Mouse (Mus musculus): ENCODE results near the gene Olfr322. TPM values are rescaled to one million over a fixed set of nuclear protein-coding genes. Genes with fewer than 3 reads are reported as not detected.
"Not testable (repeated sequence)": the region's sequence is repeated elsewhere in the genome, so short reads cannot be mapped to it uniquely, and the experiment has no call there.

Gene Olfr322
- polyA plus RNA-seq, 2 experiments, result not detected

DNA sequence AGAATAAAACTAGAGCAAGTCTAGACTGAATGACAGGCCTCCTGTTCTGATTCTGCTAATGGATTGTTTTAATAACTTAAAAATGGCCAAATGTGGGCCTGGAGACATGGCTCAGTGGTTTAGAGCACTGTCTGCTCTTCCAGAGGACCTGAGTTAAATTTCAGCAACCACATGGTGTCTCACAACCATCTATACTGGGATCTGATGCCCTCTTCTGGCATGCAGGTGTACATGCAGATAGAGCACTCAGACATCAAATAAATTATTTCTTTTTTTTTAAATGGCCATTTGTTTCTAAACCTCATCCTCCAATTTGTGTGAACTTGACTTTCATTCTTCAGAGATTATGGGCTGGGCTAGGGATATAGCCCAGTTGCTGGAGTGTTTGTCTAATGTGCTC is 10.7 kb downstream of the Olfr322 start:
- DNase-seq (ENCODE audit: low spot score), result no peak

DNA sequence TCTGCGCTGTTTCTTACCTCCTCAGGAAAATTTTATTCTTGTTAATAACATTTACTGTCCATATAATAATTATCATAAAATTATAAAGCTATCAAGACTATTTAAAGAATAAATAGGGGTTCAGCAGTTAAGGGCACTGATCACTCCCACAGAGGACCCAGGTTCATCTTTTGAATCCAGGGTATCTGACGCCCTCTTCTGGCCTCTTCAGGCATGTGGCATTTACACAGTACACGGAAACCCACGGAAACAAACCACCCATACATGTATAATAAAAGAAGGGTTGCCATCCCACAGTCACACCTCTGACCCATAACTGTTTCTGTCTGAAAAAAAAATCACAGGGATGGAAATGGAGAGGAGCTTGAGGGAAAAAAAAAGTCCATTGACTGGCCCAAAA is 13.2 kb downstream of the Olfr322 start:
- TF ChIP-seq POLR2A (IDR thresholded peaks at IDR 0.05; ENCODE audit: borderline replicate concordance, extremely low read depth, insufficient read depth, insufficient read length), result no peak
- 46% methylated on average over 4 of the region's 4 CpGs for WGBS
- DNase-seq (ENCODE audit: low spot score), result no peak
- Histone ChIP-seq H3K36me3 (ENCODE audit: control insufficient read depth, insufficient read depth, low read length) (no peaks in the 10 kb centered on the region), H3K9ac (ENCODE audit: low read depth, low read length, severe bottlenecking) (no peak overlapping the region), H3K4me1 (ENCODE audit: control insufficient read depth, insufficient read depth, low read length) (no peaks in the 10 kb centered on the region), H3K4me3 (replicated peaks; ENCODE audit: low read length) (no peak overlapping the region), H3K9me3 (ENCODE audit: control insufficient read depth, low read length) (no peaks in the 10 kb centered on the region), H3K4me2 (replicated peaks; ENCODE audit: low read depth, low read length, severe bottlenecking) (no peak overlapping the region), H3K27me3 (ENCODE audit: control insufficient read depth, insufficient read depth, low read length) (no peaks in the 10 kb centered on the region), H3K27ac (replicated peaks; ENCODE audit: low read depth, low read length) (no peak overlapping the region)
- ATAC-seq (ENCODE audit: low FRiP score, low read depth), result no peak

More for the DNA sequence above, 10.7 kb downstream of the Olfr322 start:
- Histone ChIP-seq H3K36me3 (ENCODE audit: control insufficient read depth, insufficient read depth, low read length) (no peaks in the 10 kb centered on the region), H3K9ac (ENCODE audit: low read depth, low read length, severe bottlenecking) (no peak overlapping the region), H3K4me3 (replicated peaks; ENCODE audit: low read length) (no peak overlapping the region), H3K4me2 (replicated peaks; ENCODE audit: low read depth, low read length, severe bottlenecking) (no peak overlapping the region), H3K27me3 (ENCODE audit: control insufficient read depth, insufficient read depth, low read length) (no peaks in the 10 kb centered on the region), H3K4me1 (ENCODE audit: control insufficient read depth, insufficient read depth, low read length) (no peaks in the 10 kb centered on the region), H3K9me3 (ENCODE audit: control insufficient read depth, low read length) (no peaks in the 10 kb centered on the region), H3K27ac (replicated peaks; ENCODE audit: low read depth, low read length) (no peak overlapping the region)
- no peak for ATAC-seq (ENCODE audit: low FRiP score, low read depth)
- no peak for TF ChIP-seq POLR2A (IDR thresholded peaks at IDR 0.05; ENCODE audit: borderline replicate concordance, extremely low read depth, insufficient read depth, insufficient read length)

DNA sequence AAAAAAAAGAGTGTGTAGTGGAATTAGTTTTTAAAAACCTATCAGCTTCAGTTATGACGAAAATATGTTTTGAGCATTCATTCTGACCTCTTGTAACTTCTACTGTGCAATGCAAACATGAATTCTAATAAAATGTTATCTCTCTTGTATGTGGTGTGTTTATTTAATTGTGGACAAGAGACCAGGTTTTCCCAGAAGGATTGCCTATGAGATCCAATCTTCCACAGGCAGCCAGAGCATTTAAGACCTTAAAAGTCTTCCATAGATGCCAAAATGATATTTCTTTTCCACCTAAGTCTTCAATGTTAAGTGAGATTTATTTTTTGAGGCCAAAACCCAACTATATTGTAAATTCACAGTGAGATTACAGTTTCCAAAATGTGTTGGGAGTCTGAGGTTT is 22.2 kb downstream of the Olfr322 start, which contains the start of gene Olfr320:
TSS of gene Olfr320 (plus strand) at position 301 of the 400 bp plus-strand sequence.
- Histone ChIP-seq H3K36me3 (ENCODE audit: control insufficient read depth, insufficient read depth, low read length) (no peaks in the 10 kb centered on the region), H3K9me3 (ENCODE audit: control insufficient read depth, low read length) (no peaks in the 10 kb centered on the region), H3K4me3 (replicated peaks; ENCODE audit: low read length) (no peak within 1 kb of the TSS), H3K9ac (ENCODE audit: low read depth, low read length, severe bottlenecking) (no peak within 1 kb of the TSS), H3K27ac (replicated peaks; ENCODE audit: low read depth, low read length) (no peak within 1 kb of the TSS), H3K27me3 (ENCODE audit: control insufficient read depth, insufficient read depth, low read length) (no peaks in the 10 kb centered on the region), H3K4me2 (replicated peaks; ENCODE audit: low read depth, low read length, severe bottlenecking) (no peak within 1 kb of the TSS), H3K4me1 (ENCODE audit: control insufficient read depth, insufficient read depth, low read length) (no peaks in the 10 kb centered on the region)
- TF ChIP-seq POLR2A (IDR thresholded peaks at IDR 0.05; ENCODE audit: borderline replicate concordance, extremely low read depth, insufficient read depth, insufficient read length), result no peak
- WGBS, result 87% methylated on average over 1 of the region's 1 CpGs
- ATAC-seq (ENCODE audit: low FRiP score, low read depth) (no peak), DNase-seq (ENCODE audit: low spot score) (no peak)

DNA sequence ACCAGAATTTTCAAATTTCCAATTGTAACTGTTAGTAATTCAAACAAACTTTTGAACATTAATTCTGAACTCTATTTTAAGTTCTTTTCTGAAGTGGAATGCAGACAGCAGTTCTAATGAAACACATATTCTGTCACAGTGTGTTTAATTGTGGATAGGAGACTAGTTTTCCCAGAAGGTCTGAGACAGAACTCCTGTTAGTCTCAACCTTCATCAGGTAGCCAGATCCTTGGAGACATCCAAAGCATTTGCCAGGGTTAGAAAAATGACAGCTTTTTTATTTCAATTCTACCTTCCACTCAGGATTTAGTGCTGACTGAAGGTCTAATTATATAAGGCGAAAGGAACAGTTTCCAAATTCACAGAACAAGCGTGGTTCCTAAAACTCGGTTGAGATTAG is 40.3 kb downstream of the Olfr322 start, which contains the start of gene Olfr319:
TSS of gene Olfr319 (plus strand) at position 301 of the 400 bp plus-strand sequence.
- no peak for TF ChIP-seq POLR2A (IDR thresholded peaks at IDR 0.05; ENCODE audit: borderline replicate concordance, extremely low read depth, insufficient read depth, insufficient read length)
- Histone ChIP-seq H3K27ac (replicated peaks; ENCODE audit: low read depth, low read length) (no peak within 1 kb of the TSS), H3K9me3 (ENCODE audit: control insufficient read depth, low read length) (0 out of 2 replicates have a peak, but pooled peaks cover 3% of the 10 kb centered on the region), H3K4me1 (ENCODE audit: control insufficient read depth, insufficient read depth, low read length) (no peaks in the 10 kb centered on the region), H3K9ac (ENCODE audit: low read depth, low read length, severe bottlenecking) (no peak within 1 kb of the TSS), H3K27me3 (ENCODE audit: control insufficient read depth, insufficient read depth, low read length) (no peaks in the 10 kb centered on the region), H3K36me3 (ENCODE audit: control insufficient read depth, insufficient read depth, low read length) (no peaks in the 10 kb centered on the region), H3K4me2 (replicated peaks; ENCODE audit: low read depth, low read length, severe bottlenecking) (no peak within 1 kb of the TSS), H3K4me3 (replicated peaks; ENCODE audit: low read length) (no peak within 1 kb of the TSS)
- 88% methylated on average over 3 of the region's 3 CpGs for WGBS
- DNase-seq (ENCODE audit: low spot score), result no peak
- no peak for ATAC-seq (ENCODE audit: low FRiP score, low read depth)

DNA sequence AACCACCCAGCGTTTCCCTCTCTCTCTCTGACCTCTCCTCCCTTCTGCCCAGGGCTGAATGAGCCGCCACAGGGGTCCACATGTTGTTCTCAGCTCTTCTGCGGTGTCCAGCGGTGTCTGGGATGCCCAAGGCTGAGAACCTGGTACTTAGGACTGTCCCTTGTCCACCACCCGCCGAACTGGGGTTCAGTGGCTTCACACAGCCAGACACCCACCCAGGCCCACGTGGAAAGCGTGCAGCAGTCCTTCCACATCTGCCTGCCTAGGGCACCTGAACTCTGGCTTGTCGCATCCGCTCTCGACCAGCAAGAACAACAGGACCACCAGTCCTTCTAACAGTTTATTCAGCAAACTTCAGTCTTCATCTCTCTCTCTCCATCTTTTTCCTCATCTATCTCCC is 50.5 kb downstream of the Olfr322 start:
- no peak for ATAC-seq (ENCODE audit: low FRiP score, low read depth)
- no peak for DNase-seq (ENCODE audit: low spot score)

DNA sequence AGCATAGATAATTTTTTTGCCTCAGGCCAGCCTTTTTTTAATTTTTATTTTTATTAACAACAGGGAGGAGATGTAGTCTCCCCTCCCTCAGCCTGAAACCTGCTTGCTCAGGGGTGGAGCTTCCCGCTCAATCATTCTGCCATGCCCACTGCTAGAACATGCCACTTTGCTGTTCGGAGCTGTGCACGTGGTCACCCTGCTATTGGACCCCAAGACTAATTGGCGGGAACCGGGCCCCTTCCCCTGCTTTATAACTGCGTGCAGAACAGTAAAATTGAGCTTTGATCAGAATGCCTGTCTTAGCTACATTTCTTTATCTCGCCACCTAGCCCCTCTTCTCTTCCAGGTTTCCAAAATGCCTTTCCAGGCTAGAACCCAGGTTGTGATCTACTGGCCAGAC is 59.1 kb downstream of the Olfr322 start:
- not testable (repeated sequence) for H3K4me2 ChIP-seq (replicated peaks; ENCODE audit: low read depth, low read length, severe bottlenecking); H3K27ac ChIP-seq (replicated peaks; ENCODE audit: low read depth, low read length); H3K9me3 ChIP-seq (ENCODE audit: control insufficient read depth, low read length); H3K36me3 ChIP-seq (ENCODE audit: control insufficient read depth, insufficient read depth, low read length); H3K9ac ChIP-seq (ENCODE audit: low read depth, low read length, severe bottlenecking); H3K4me1 ChIP-seq (ENCODE audit: control insufficient read depth, insufficient read depth, low read length); H3K27me3 ChIP-seq (ENCODE audit: control insufficient read depth, insufficient read depth, low read length); ATAC-seq (ENCODE audit: low FRiP score, low read depth); DNase-seq (ENCODE audit: low spot score); H3K4me3 ChIP-seq (replicated peaks; ENCODE audit: low read length)
- 85% methylated on average over 6 of the region's 7 CpGs for whole genome bisulfite sequencing

More for the DNA sequence above, 50.5 kb downstream of the Olfr322 start:
- Histone ChIP-seq H3K36me3 (ENCODE audit: control insufficient read depth, insufficient read depth, low read length) (no peaks in the 10 kb centered on the region), H3K4me2 (replicated peaks; ENCODE audit: low read depth, low read length, severe bottlenecking) (no peak overlapping the region), H3K27me3 (ENCODE audit: control insufficient read depth, insufficient read depth, low read length) (no peaks in the 10 kb centered on the region), H3K4me3 (replicated peaks; ENCODE audit: low read length) (no peak overlapping the region), H3K4me1 (ENCODE audit: control insufficient read depth, insufficient read depth, low read length) (no peaks in the 10 kb centered on the region), H3K27ac (replicated peaks; ENCODE audit: low read depth, low read length) (no peak overlapping the region), H3K9ac (ENCODE audit: low read depth, low read length, severe bottlenecking) (no peak overlapping the region), H3K9me3 (ENCODE audit: control insufficient read depth, low read length) (no peaks in the 10 kb centered on the region)
- WGBS, result 78% methylated on average over 11 of the region's 11 CpGs
- no peak for TF ChIP-seq POLR2A (IDR thresholded peaks at IDR 0.05; ENCODE audit: borderline replicate concordance, extremely low read depth, insufficient read depth, insufficient read length)

Other genes starting within 250 kb of the Olfr322 start
- gene 1810065E05Rik, start 237.7 kb upstream of the Olfr322 start, polyA plus RNA-seq (2012; rRNA removed), result not detected in 2 replicates
- not detected in 2 replicates for gene 1810065E05Rik, start 237.7 kb upstream of the Olfr322 start, polyA plus RNA-seq (2014; fragmentation: Nextera tagmentation; extraction: Ambion mirVana)
- not detected in 2 replicates for gene Gm12253, start 226.2 kb upstream of the Olfr322 start, polyA plus RNA-seq (2012; rRNA removed)
- not detected in 2 replicates for gene Gm12253, start 226.2 kb upstream of the Olfr322 start, polyA plus RNA-seq (2014; fragmentation: Nextera tagmentation; extraction: Ambion mirVana)
- gene Lypd9, start 205.9 kb upstream of the Olfr322 start, polyA plus RNA-seq (2012; rRNA removed), result not detected in 2 replicates
- not detected in 2 replicates for gene Lypd9, start 205.9 kb upstream of the Olfr322 start, polyA plus RNA-seq (2014; fragmentation: Nextera tagmentation; extraction: Ambion mirVana)
- not detected in 2 replicates for gene Olfr30, start 196.5 kb upstream of the Olfr322 start, polyA plus RNA-seq (2012; rRNA removed)
- not detected in 2 replicates for gene Olfr30, start 196.5 kb upstream of the Olfr322 start, polyA plus RNA-seq (2014; fragmentation: Nextera tagmentation; extraction: Ambion mirVana)
- not detected in 2 replicates for gene Olfr332, start 166.2 kb upstream of the Olfr322 start, polyA plus RNA-seq (2012; rRNA removed)
- gene Olfr332, start 166.2 kb upstream of the Olfr322 start, polyA plus RNA-seq (2014; fragmentation: Nextera tagmentation; extraction: Ambion mirVana), result not detected in 2 replicates
- gene Olfr331, start 156.2 kb upstream of the Olfr322 start, polyA plus RNA-seq (2012; rRNA removed), result not detected in 2 replicates
- gene Olfr331, start 156.2 kb upstream of the Olfr322 start, polyA plus RNA-seq (2014; fragmentation: Nextera tagmentation; extraction: Ambion mirVana), result not detected in 2 replicates
- 0.06 TPM in 1 of 2 replicates, not detected in the other for gene Olfr330, start 123.9 kb upstream of the Olfr322 start, polyA plus RNA-seq (2012; rRNA removed)
- gene Olfr330, start 123.9 kb upstream of the Olfr322 start, polyA plus RNA-seq (2014; fragmentation: Nextera tagmentation; extraction: Ambion mirVana), result not detected in 2 replicates
- 0.09 TPM in 1 of 2 replicates, not detected in the other for gene Olfr329-ps, start 112.4 kb upstream of the Olfr322 start, polyA plus RNA-seq (2012; rRNA removed)
- gene Olfr329-ps, start 112.4 kb upstream of the Olfr322 start, polyA plus RNA-seq (2014; fragmentation: Nextera tagmentation; extraction: Ambion mirVana), result not detected in 2 replicates
- gene Olfr328, start 103.1 kb upstream of the Olfr322 start, polyA plus RNA-seq (2012; rRNA removed), result 0.01 TPM in 1 of 2 replicates, not detected in the other
- gene Olfr328, start 103.1 kb upstream of the Olfr322 start, polyA plus RNA-seq (2014; fragmentation: Nextera tagmentation; extraction: Ambion mirVana), result 0.07 and 0.11 TPM in 2 replicates
- 0.09 and 0.15 TPM in 2 replicates for gene Olfr224, start 88.2 kb upstream of the Olfr322 start, polyA plus RNA-seq (2012; rRNA removed)
- not detected in 2 replicates for gene Olfr224, start 88.2 kb upstream of the Olfr322 start, polyA plus RNA-seq (2014; fragmentation: Nextera tagmentation; extraction: Ambion mirVana)
- gene Olfr325, start 81.1 kb upstream of the Olfr322 start, polyA plus RNA-seq (2012; rRNA removed), result not detected in 2 replicates
- not detected in 2 replicates for gene Olfr325, start 81.1 kb upstream of the Olfr322 start, polyA plus RNA-seq (2014; fragmentation: Nextera tagmentation; extraction: Ambion mirVana)
- not detected in 2 replicates for gene Olfr324, start 63.7 kb upstream of the Olfr322 start, polyA plus RNA-seq (2012; rRNA removed)
- gene Olfr324, start 63.7 kb upstream of the Olfr322 start, polyA plus RNA-seq (2014; fragmentation: Nextera tagmentation; extraction: Ambion mirVana), result not detected in 2 replicates
- gene 2210407C18Rik, start 42.7 kb upstream of the Olfr322 start, polyA plus RNA-seq (2012; rRNA removed), result not detected in 2 replicates
- gene 2210407C18Rik, start 42.7 kb upstream of the Olfr322 start, polyA plus RNA-seq (2014; fragmentation: Nextera tagmentation; extraction: Ambion mirVana), result not detected in 2 replicates
- gene Olfr323, start 28.3 kb upstream of the Olfr322 start, polyA plus RNA-seq (2012; rRNA removed), result not detected in 2 replicates
- gene Olfr323, start 28.3 kb upstream of the Olfr322 start, polyA plus RNA-seq (2014; fragmentation: Nextera tagmentation; extraction: Ambion mirVana), result not detected in 2 replicates
- 0.06 and 0.14 TPM in 2 replicates for gene Trim58, start 18.3 kb upstream of the Olfr322 start, polyA plus RNA-seq (2012; rRNA removed)
- not detected in 2 replicates for gene Trim58, start 18.3 kb upstream of the Olfr322 start, polyA plus RNA-seq (2014; fragmentation: Nextera tagmentation; extraction: Ambion mirVana)
- not detected in 2 replicates for gene Olfr320, start 22.3 kb downstream of the Olfr322 start, polyA plus RNA-seq (2012; rRNA removed)
- not detected in 2 replicates for gene Olfr320, start 22.3 kb downstream of the Olfr322 start, polyA plus RNA-seq (2014; fragmentation: Nextera tagmentation; extraction: Ambion mirVana)
- not detected in 2 replicates for gene Olfr319, start 40.4 kb downstream of the Olfr322 start, polyA plus RNA-seq (2012; rRNA removed)
- gene Olfr319, start 40.4 kb downstream of the Olfr322 start, polyA plus RNA-seq (2014; fragmentation: Nextera tagmentation; extraction: Ambion mirVana), result not detected in 2 replicates
- not detected in 2 replicates for gene Olfr318, start 65.2 kb downstream of the Olfr322 start, polyA plus RNA-seq (2012; rRNA removed)
- gene Olfr318, start 65.2 kb downstream of the Olfr322 start, polyA plus RNA-seq (2014; fragmentation: Nextera tagmentation; extraction: Ambion mirVana), result not detected in 2 replicates
- gene Olfr317, start 80.4 kb downstream of the Olfr322 start, polyA plus RNA-seq (2012; rRNA removed), result not detected in 2 replicates
- not detected in 2 replicates for gene Olfr317, start 80.4 kb downstream of the Olfr322 start, polyA plus RNA-seq (2014; fragmentation: Nextera tagmentation; extraction: Ambion mirVana)
- not detected in 2 replicates for gene Olfr316, start 94.0 kb downstream of the Olfr322 start, polyA plus RNA-seq (2012; rRNA removed)
- gene Olfr316, start 94.0 kb downstream of the Olfr322 start, polyA plus RNA-seq (2014; fragmentation: Nextera tagmentation; extraction: Ambion mirVana), result not detected in 2 replicates
- not detected in 2 replicates for gene Olfr315, start 114.4 kb downstream of the Olfr322 start, polyA plus RNA-seq (2012; rRNA removed)
- gene Olfr315, start 114.4 kb downstream of the Olfr322 start, polyA plus RNA-seq (2014; fragmentation: Nextera tagmentation; extraction: Ambion mirVana), result not detected in 2 replicates
- not detected in 2 replicates for gene Olfr314, start 124.2 kb downstream of the Olfr322 start, polyA plus RNA-seq (2012; rRNA removed)
- not detected in 2 replicates for gene Olfr314, start 124.2 kb downstream of the Olfr322 start, polyA plus RNA-seq (2014; fragmentation: Nextera tagmentation; extraction: Ambion mirVana)
- not detected in 2 replicates for gene Fam183b, start 143.2 kb downstream of the Olfr322 start, polyA plus RNA-seq (2012; rRNA removed)
- gene Fam183b, start 143.2 kb downstream of the Olfr322 start, polyA plus RNA-seq (2014; fragmentation: Nextera tagmentation; extraction: Ambion mirVana), result not detected in 2 replicates
- gene Olfr313, start 156.2 kb downstream of the Olfr322 start, polyA plus RNA-seq (2012; rRNA removed), result not detected in 2 replicates
- gene Olfr313, start 156.2 kb downstream of the Olfr322 start, polyA plus RNA-seq (2014; fragmentation: Nextera tagmentation; extraction: Ambion mirVana), result not detected in 2 replicates
- gene Olfr312, start 170.5 kb downstream of the Olfr322 start, polyA plus RNA-seq (2012; rRNA removed), result not detected in 2 replicates
- gene Olfr312, start 170.5 kb downstream of the Olfr322 start, polyA plus RNA-seq (2014; fragmentation: Nextera tagmentation; extraction: Ambion mirVana), result not detected in 2 replicates
- not detected in 2 replicates for gene Olfr311, start 180.5 kb downstream of the Olfr322 start, polyA plus RNA-seq (2012; rRNA removed)
- gene Olfr311, start 180.5 kb downstream of the Olfr322 start, polyA plus RNA-seq (2014; fragmentation: Nextera tagmentation; extraction: Ambion mirVana), result not detected in 2 replicates
- 12.5 and 16.2 TPM in 2 replicates for gene Gm12258, start 188.4 kb downstream of the Olfr322 start, polyA plus RNA-seq (2012; rRNA removed)
- gene Gm12258, start 188.4 kb downstream of the Olfr322 start, polyA plus RNA-seq (2014; fragmentation: Nextera tagmentation; extraction: Ambion mirVana), result 10.7 and 10.9 TPM in 2 replicates
- gene 2810021J22Rik, start 208.4 kb downstream of the Olfr322 start, polyA plus RNA-seq (2012; rRNA removed), result 5.5 and 5.7 TPM in 2 replicates
- gene 2810021J22Rik, start 208.4 kb downstream of the Olfr322 start, polyA plus RNA-seq (2014; fragmentation: Nextera tagmentation; extraction: Ambion mirVana), result 7.8 and 9.2 TPM in 2 replicates
- 5.0 and 6.4 TPM in 2 replicates for gene Zfp39, start 245.4 kb downstream of the Olfr322 start, polyA plus RNA-seq (2012; rRNA removed)
- gene Zfp39, start 245.4 kb downstream of the Olfr322 start, polyA plus RNA-seq (2014; fragmentation: Nextera tagmentation; extraction: Ambion mirVana), result 7.4 and 7.7 TPM in 2 replicates

All from limb, embryonic 14.5 days (tissue).